In genomic region chr2:121867051-121867928, GRCm38 (mm10) we compare ENCODE assay signal across 8 mouse cellular contexts. TPM values are rescaled to one million over a fixed set of nuclear protein-coding genes. Genes with fewer than 3 reads are reported as not detected.
DNase-seq lines count a peak whose midpoint lies in the region; ATAC-seq and TF ChIP-seq lines count a peak whose summit lies in the region.

No protein-coding gene starts in this region.

- TF ChIP-seq CTCF in testis, adult 2 months (IDR thresholded peaks at IDR 0.05; ENCODE audit: control insufficient read depth, insufficient read depth, insufficient replicate concordance, low read depth, low read length) = no peak
- 0 out of 2 replicates have a peak, but pooled peaks have one; percentile 14 for TF ChIP-seq CTCF in olfactory bulb, adult 2 months (IDR thresholded peaks at IDR 0.05; ENCODE audit: insufficient read depth, low read depth, low read length)

- peak overlapping the region; percentile 90 for H3K9ac ChIP-seq in forebrain, embryonic 12.5 days
- H3K9ac ChIP-seq in hindbrain, embryonic 16.5 days (ENCODE audit: low read depth, low read length) = peak overlapping the region; percentile 93
- H3K9ac ChIP-seq in liver, embryonic 11.5 days (ENCODE audit: low read depth, low read length) = peak overlapping the region; percentile 86

- 0 out of 2 replicates have a peak, but pooled peaks have one; percentile 9 for TF ChIP-seq POLR2A in testis, adult 2 months (IDR thresholded peaks at IDR 0.05; ENCODE audit: control insufficient read depth, low read depth, low read length)
- TF ChIP-seq POLR2A in olfactory bulb, adult 2 months (IDR thresholded peaks at IDR 0.05; ENCODE audit: insufficient read depth, low read depth, low read length) = no peak

- H3K4me3 ChIP-seq in testis, adult 2 months (ENCODE audit: control insufficient read depth, low read depth, low read length) = peak overlapping the region; percentile 94
- peak overlapping the region; percentile 86 for H3K4me3 ChIP-seq in forebrain, embryonic 12.5 days (replicated peaks)
- H3K4me3 ChIP-seq in hindbrain, embryonic 16.5 days (ENCODE audit: low read length) = peak overlapping the region; percentile 96
- H3K4me3 ChIP-seq in liver, embryonic 11.5 days (ENCODE audit: low read depth, low read length) = peak overlapping the region; percentile 90
- H3K4me3 ChIP-seq in olfactory bulb, adult 2 months (ENCODE audit: insufficient read depth, low read depth, low read length) = peak overlapping the region; percentile 98

- DNase-seq in adrenal gland, postnatal 4 days (ENCODE audit: low spot score in 2 of 2) = peak; percentile 28 to 39
- no peak for DNase-seq in adrenal gland, postnatal 10 days
- DNase-seq in testis, postnatal 10 days (ENCODE audit: low spot score) = no peak
- DNase-seq in liver, embryonic 11.5 days (ENCODE audit: low spot score) = no peak

- H3K27me3 ChIP-seq in testis, adult 2 months (ENCODE audit: control insufficient read depth, insufficient read depth, low read length) = no peaks in the 10 kb centered on the region
- H3K27me3 ChIP-seq in forebrain, embryonic 12.5 days = no peaks in the 10 kb centered on the region
- no peaks in the 10 kb centered on the region for H3K27me3 ChIP-seq in hindbrain, embryonic 16.5 days (replicated peaks; ENCODE audit: control insufficient read depth, insufficient read depth, low read length)
- H3K27me3 ChIP-seq in liver, embryonic 11.5 days (replicated peaks; ENCODE audit: control insufficient read depth, insufficient read depth, low read length) = no peaks in the 10 kb centered on the region

- peaks cover 3% of the 10 kb centered on the region; the same call in 1 of the 2 replicates for H3K4me1 ChIP-seq in testis, adult 2 months (ENCODE audit: control insufficient read depth, insufficient read depth, low read length)
- peaks cover 14% of the 10 kb centered on the region for H3K4me1 ChIP-seq in forebrain, embryonic 12.5 days
- H3K4me1 ChIP-seq in hindbrain, embryonic 16.5 days (ENCODE audit: control insufficient read depth, insufficient read depth, low read depth, low read length) = peaks cover 16% of the 10 kb centered on the region
- peaks cover 9% of the 10 kb centered on the region; the same call in 1 of the 2 replicates for H3K4me1 ChIP-seq in liver, embryonic 11.5 days (replicated peaks; ENCODE audit: control insufficient read depth, insufficient read depth, low read length)
- peaks cover 2% of the 10 kb centered on the region; the same call in 1 of the 2 replicates for H3K4me1 ChIP-seq in olfactory bulb, adult 2 months (ENCODE audit: control insufficient read depth, insufficient read depth, low read length)

- WGBS in forebrain, embryonic 12.5 days = 1% methylated on average over 49 of the region's 63 CpGs
- WGBS in hindbrain, embryonic 16.5 days = under 1% methylated on average over 46 of the region's 63 CpGs
- WGBS in liver, embryonic 11.5 days = 1% methylated on average over 54 of the region's 63 CpGs
- 1% methylated on average over 60 of the region's 63 CpGs for WGBS in olfactory bulb, adult 2 months

- peak overlapping the region; percentile 87 for H3K4me2 ChIP-seq in forebrain, embryonic 12.5 days
- H3K4me2 ChIP-seq in hindbrain, embryonic 16.5 days (ENCODE audit: low read length) = peak overlapping the region; percentile 92
- H3K4me2 ChIP-seq in liver, embryonic 11.5 days = peak overlapping the region; percentile 94

- peak overlapping the region; percentile 69 for H3K27ac ChIP-seq in testis, adult 2 months (ENCODE audit: control insufficient read depth, insufficient read depth, low read depth, low read length)
- H3K27ac ChIP-seq in forebrain, embryonic 12.5 days = peak overlapping the region; percentile 85
- peak overlapping the region; percentile 89 for H3K27ac ChIP-seq in hindbrain, embryonic 16.5 days (ENCODE audit: low read depth, low read length)
- peak overlapping the region; percentile 80 for H3K27ac ChIP-seq in liver, embryonic 11.5 days (ENCODE audit: low read depth, low read length)
- H3K27ac ChIP-seq in olfactory bulb, adult 2 months (ENCODE audit: insufficient read depth, low read depth, low read length) = peak overlapping the region; percentile 40; the same call in 1 of the 2 replicates

- H3K36me3 ChIP-seq in testis, adult 2 months (ENCODE audit: control insufficient read depth, insufficient read depth, low read length) = no peaks in the 10 kb centered on the region
- H3K36me3 ChIP-seq in forebrain, embryonic 12.5 days (replicated peaks) = no peaks in the 10 kb centered on the region
- no peaks in the 10 kb centered on the region for H3K36me3 ChIP-seq in hindbrain, embryonic 16.5 days (ENCODE audit: control insufficient read depth, insufficient read depth, low read length)
- H3K36me3 ChIP-seq in liver, embryonic 11.5 days (ENCODE audit: control insufficient read depth, insufficient read depth, low read length) = no peaks in the 10 kb centered on the region

- ATAC-seq in forebrain, embryonic 12.5 days (ENCODE audit: low FRiP score) = 0 out of 2 replicates have a peak, but pooled peaks have one; percentile 5
- ATAC-seq in hindbrain, embryonic 16.5 days = peak; percentile 15; the same call in 1 of the 2 replicates
- ATAC-seq in liver, embryonic 11.5 days (replicated peaks; ENCODE audit: low FRiP score) = peak; percentile 36

- no peaks in the 10 kb centered on the region for H3K9me3 ChIP-seq in forebrain, embryonic 12.5 days
- no peaks in the 10 kb centered on the region for H3K9me3 ChIP-seq in hindbrain, embryonic 16.5 days (ENCODE audit: control insufficient read depth, low read length)
- H3K9me3 ChIP-seq in liver, embryonic 11.5 days (ENCODE audit: control insufficient read depth, low read length) = no peaks in the 10 kb centered on the region

RNA-seq across cellular contexts. Expression of gene Casc4, which starts 0.5 kb away (rescaled TPM):
- total RNA-seq in adrenal gland, postnatal 4 days (2021) = 10 to 100 TPM; 87.3 to 89.4 TPM
- 10 to 100 TPM; 46.4 to 51.3 TPM for total RNA-seq in adrenal gland, postnatal 10 days (2021)
- 17.8 and 19.6 TPM in 2 replicates for polyA plus RNA-seq in testis, adult 2 months (2012; rRNA removed)
- polyA plus RNA-seq in forebrain, embryonic 12.5 days (2016; fragmentation: Nextera tagmentation; extraction: Ambion mirVana) = 29.5 and 30.7 TPM in 2 replicates
- 32.2 and 32.4 TPM in 2 replicates for polyA plus RNA-seq in hindbrain, embryonic 16.5 days (2015; fragmentation: Nextera tagmentation; extraction: Ambion mirVana)
- 20.4 and 21.6 TPM in 2 replicates for polyA plus RNA-seq in liver, embryonic 11.5 days (2014; fragmentation: Nextera tagmentation; extraction: Ambion mirVana)
- not detected in 2 replicates for polyA plus RNA-seq in olfactory bulb, adult 2 months (2012; ENCODE audit: insufficient read depth, insufficient read length, low replicate concordance, missing spikeins)

Comparison
In these comparisons a context has a peak if more than half of its experiments do, and no peak if none do; other contexts are left out.
1. DNase-seq: peak in adrenal gland, postnatal 4 days (2 of 2); none in adrenal gland, postnatal 10 days (single experiment), testis, postnatal 10 days (single experiment) and liver, embryonic 11.5 days (single experiment).
2. Peak in every context shown above with its lines, with median percentiles within 50 percentile points of each other: H3K27ac ChIP-seq, H3K4me3 ChIP-seq, ATAC-seq, H3K4me2 ChIP-seq and H3K9ac ChIP-seq.